In the genomic region with DNA sequence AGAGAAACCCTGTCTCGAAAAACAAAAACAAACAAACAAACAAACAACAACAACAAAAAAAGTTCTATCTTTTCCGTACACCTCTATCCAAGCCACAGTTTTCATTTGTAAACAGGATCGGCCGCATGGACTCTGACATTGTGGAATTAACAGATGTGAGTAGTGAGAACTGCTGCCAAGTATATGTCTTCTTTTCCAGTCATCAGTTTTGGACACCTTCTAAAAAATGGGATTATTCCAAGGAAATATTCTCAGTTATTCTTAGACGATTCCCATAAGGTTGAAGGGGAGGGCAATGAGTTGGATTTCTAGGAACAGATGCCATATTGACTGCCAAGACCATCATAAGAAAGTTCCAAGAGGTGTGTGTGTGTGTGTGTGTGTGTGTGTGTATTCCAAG, we compare ENCODE assay signal across 25 mouse cellular contexts.
"Had no signal": no experiment of that assay in that cellular context is flagged by ENCODE, and none has a peak within 500 bp of the region (broad histone marks: within the 10 kb centered on the region; RNA-seq: fewer than 3 reads in every experiment).

No protein-coding gene starts in this region.

- H3K36me3 ChIP-seq: heart, embryonic 13.5 days; heart, embryonic 15.5 days; hindbrain, embryonic 13.5 days; hindbrain, embryonic 15.5 days; kidney, embryonic 15.5 days; limb, embryonic 13.5 days had no signal

- H3K4me1 ChIP-seq: heart, embryonic 13.5 days; heart, embryonic 15.5 days; hindbrain, embryonic 13.5 days; hindbrain, embryonic 15.5 days; kidney, embryonic 15.5 days; limb, embryonic 13.5 days had no signal

- H3K4me2 ChIP-seq: heart, embryonic 11.5 days; heart, embryonic 13.5 days; heart, embryonic 15.5 days; hindbrain, embryonic 13.5 days; hindbrain, embryonic 15.5 days; kidney, embryonic 15.5 days; limb, embryonic 13.5 days had no signal

- H3K9me3 ChIP-seq: heart, embryonic 13.5 days; heart, embryonic 15.5 days; hindbrain, embryonic 13.5 days; hindbrain, embryonic 15.5 days; kidney, embryonic 15.5 days; limb, embryonic 13.5 days had no signal

- H3K9ac ChIP-seq: forebrain, postnatal 0 days; heart, embryonic 13.5 days; heart, embryonic 15.5 days; hindbrain, embryonic 13.5 days; hindbrain, embryonic 15.5 days; kidney, embryonic 15.5 days; limb, embryonic 13.5 days had no signal

- DNase-seq: forebrain, postnatal 0 days; gastrocnemius, postnatal 14 days; gastrocnemius, postnatal 36 days; heart, adult 11 months; heart, adult 2 months; heart, postnatal 14 days; heart, postnatal 36 days; kidney, adult 11 months; kidney, adult 2 months; kidney, adult 9 months; kidney, postnatal 14 days; kidney, postnatal 36 days; layer of hippocampus, adult 9-11 months; layer of hippocampus, postnatal 36 days; left cerebral cortex, postnatal 4 days had no signal

- H3K4me3 ChIP-seq: heart, adult 2 months; heart, embryonic 13.5 days; heart, embryonic 15.5 days; hindbrain, embryonic 13.5 days; hindbrain, embryonic 15.5 days; kidney, embryonic 15.5 days; limb, embryonic 13.5 days had no signal

- H3K27ac ChIP-seq: heart, adult 2 months; heart, embryonic 13.5 days; heart, embryonic 15.5 days; hindbrain, embryonic 13.5 days; hindbrain, embryonic 15.5 days; hindbrain, postnatal 0 days; kidney, embryonic 15.5 days; kidney, postnatal 0 days; limb, embryonic 13.5 days had no signal

- H3K27me3 ChIP-seq: heart, embryonic 13.5 days; heart, embryonic 15.5 days; hindbrain, embryonic 13.5 days; hindbrain, embryonic 15.5 days; kidney, embryonic 15.5 days; limb, embryonic 13.5 days had no signal

- ATAC-seq: forebrain, postnatal 0 days; hindbrain, postnatal 0 days; intestine, embryonic 16.5 days had no signal
